In the genomic region with DNA sequence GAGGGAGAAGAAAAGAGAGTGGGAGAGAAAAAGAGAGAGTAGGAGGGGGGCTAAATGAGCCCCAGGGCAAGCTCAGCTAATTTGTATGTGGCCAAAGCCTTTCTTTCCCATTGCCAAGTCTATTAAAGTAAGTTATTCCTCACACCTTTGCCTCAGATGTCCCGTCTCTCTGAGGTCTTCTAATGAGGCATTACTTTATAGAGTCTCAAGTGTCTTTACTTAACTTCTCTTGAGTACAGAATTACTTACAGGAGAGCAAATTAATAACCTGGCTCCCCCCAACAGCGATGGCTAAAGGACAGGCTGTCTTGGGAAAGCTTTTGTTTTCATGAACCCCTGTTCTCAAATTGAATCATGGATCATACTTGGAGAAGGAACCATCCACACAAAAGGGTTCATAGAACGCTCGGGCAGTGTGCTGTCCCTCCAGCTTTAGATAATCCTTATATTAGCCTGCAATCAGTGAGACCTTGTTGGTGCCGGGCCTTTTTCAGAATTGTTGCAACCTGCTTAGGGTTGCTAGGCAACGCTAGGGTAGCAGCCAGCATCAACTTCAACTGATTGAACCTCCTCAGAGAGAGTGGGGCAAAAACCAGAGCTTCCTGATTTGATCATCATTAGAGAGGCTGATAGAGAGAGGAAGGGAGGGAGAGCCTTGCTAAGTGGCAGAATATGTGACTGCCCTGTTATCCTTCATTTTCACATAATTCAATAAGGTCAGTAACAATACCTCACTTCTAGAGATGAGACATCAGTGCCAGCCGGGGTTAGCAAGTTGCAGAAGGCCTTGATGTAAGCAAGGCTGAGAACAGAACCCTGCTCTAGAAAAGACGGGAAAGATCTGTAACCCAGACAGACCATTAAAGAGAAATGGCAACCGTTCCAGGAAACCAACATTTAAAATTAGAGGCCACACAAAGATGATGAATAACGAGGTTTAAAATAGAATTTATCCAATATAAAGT, we compare ENCODE assay signal across 11 mouse cellular contexts.
DNase-seq lines count a peak whose midpoint lies in the region; ATAC-seq lines count a peak whose summit lies in the region.
"Had no signal": no experiment of that assay in that cellular context is flagged by ENCODE, and none has a peak within 500 bp of the region (broad histone marks: within the 10 kb centered on the region; RNA-seq: fewer than 3 reads in every experiment).

No protein-coding gene starts in this region.

- H3K27me3 ChIP-seq in neural tube, embryonic 11.5 days (ENCODE audit: control insufficient read depth, insufficient read depth, low read length): no peaks in the 10 kb centered on the region
- H3K27me3 ChIP-seq in forebrain, embryonic 10.5 days (ENCODE audit: poor library complexity, severe bottlenecking): no peaks in the 10 kb centered on the region; the same call in 1 of the 2 replicates
- H3K27me3 ChIP-seq: embryonic facial prominence, embryonic 13.5 days had no signal

- H3K4me2 ChIP-seq in neural tube, embryonic 11.5 days (ENCODE audit: low read depth): no peak overlapping the region
- H3K4me2 ChIP-seq: embryonic facial prominence, embryonic 13.5 days had no signal

- no peaks in the 10 kb centered on the region for H3K9me3 ChIP-seq in neural tube, embryonic 11.5 days (ENCODE audit: control insufficient read depth, low read length)
- no peaks in the 10 kb centered on the region for H3K9me3 ChIP-seq in forebrain, embryonic 10.5 days
- H3K9me3 ChIP-seq: embryonic facial prominence, embryonic 13.5 days had no signal

- no peak overlapping the region for H3K9ac ChIP-seq in neural tube, embryonic 11.5 days (ENCODE audit: low read length)
- H3K9ac ChIP-seq: embryonic facial prominence, embryonic 13.5 days had no signal

- peak; percentile 72 for ATAC-seq in neural tube, embryonic 11.5 days (ENCODE audit: insufficient read depth, low FRiP score, low TSS enrichment)

- no peaks in the 10 kb centered on the region for H3K4me1 ChIP-seq in neural tube, embryonic 11.5 days (ENCODE audit: control insufficient read depth, insufficient read depth, low read length)
- peaks cover 23% of the 10 kb centered on the region for H3K4me1 ChIP-seq in forebrain, embryonic 10.5 days
- H3K4me1 ChIP-seq: embryonic facial prominence, embryonic 13.5 days had no signal

- H3K4me3 ChIP-seq in neural tube, embryonic 11.5 days (ENCODE audit: low read depth, low read length): no peak overlapping the region
- no peak overlapping the region for H3K4me3 ChIP-seq in forebrain, embryonic 10.5 days
- H3K4me3 ChIP-seq: embryonic facial prominence, embryonic 13.5 days had no signal

- DNase-seq in neural tube, embryonic 11.5 days (ENCODE audit: low spot score): no peak
- DNase-seq in neural tube, embryonic 10.5 days (ENCODE audit: extremely low spot score, low spot score): no peak
- DNase-seq in forebrain, embryonic 10.5 days (ENCODE audit: extremely low spot score, low spot score): peak; percentile 62
- DNase-seq in layer of hippocampus, adult 8-10 months (ENCODE audit: low spot score in 2 of 2): peak; percentile 38 to 47
- DNase-seq in retina, embryonic 14.5 days (ENCODE audit: low spot score): peak; percentile 61
- no peak for DNase-seq in adrenal gland, postnatal 25 days
- DNase-seq in thymus, postnatal 4 days: no peak
- no peak for DNase-seq in lung, adult 18-20 months
- DNase-seq: gastrocnemius, postnatal 14 days; lung, postnatal 14 days had no signal

- 70% methylated on average over 10 of the region's 10 CpGs for WGBS in neural tube, embryonic 11.5 days
- 48% methylated on average over 10 of the region's 10 CpGs for WGBS in forebrain, embryonic 10.5 days

- H3K27ac ChIP-seq in neural tube, embryonic 11.5 days (ENCODE audit: low read depth, low read length): no peak overlapping the region
- H3K27ac ChIP-seq in forebrain, embryonic 10.5 days: 0 out of 2 replicates have a peak overlapping the region, but pooled peaks have one; percentile 11
- H3K27ac ChIP-seq: embryonic facial prominence, embryonic 13.5 days had no signal

- no peaks in the 10 kb centered on the region for H3K36me3 ChIP-seq in neural tube, embryonic 11.5 days (ENCODE audit: control insufficient read depth, insufficient read depth, low read length)
- no peaks in the 10 kb centered on the region for H3K36me3 ChIP-seq in forebrain, embryonic 10.5 days (replicated peaks)
- H3K36me3 ChIP-seq: embryonic facial prominence, embryonic 13.5 days had no signal

Comparison
In these comparisons a context has a peak if more than half of its experiments do, and no peak if none do; other contexts are left out.
1. DNase-seq: peak in forebrain, embryonic 10.5 days (single experiment), layer of hippocampus, adult 8-10 months (2 of 2) and retina, embryonic 14.5 days (single experiment); none in neural tube, embryonic 11.5 days (single experiment), neural tube, embryonic 10.5 days (single experiment), adrenal gland, postnatal 25 days (single experiment), thymus, postnatal 4 days (single experiment) and lung, adult 18-20 months (0 of 2).